Mouse (Mus musculus): ENCODE data around the gene Ttll12. TPM values are rescaled to one million over a fixed set of nuclear protein-coding genes. Genes with fewer than 3 reads are reported as not detected.

The Ttll12 gene
- total and polyA plus RNA-seq, 3 experiments, result 43.9 to 76.5 TPM; not detected in 1

DNA sequence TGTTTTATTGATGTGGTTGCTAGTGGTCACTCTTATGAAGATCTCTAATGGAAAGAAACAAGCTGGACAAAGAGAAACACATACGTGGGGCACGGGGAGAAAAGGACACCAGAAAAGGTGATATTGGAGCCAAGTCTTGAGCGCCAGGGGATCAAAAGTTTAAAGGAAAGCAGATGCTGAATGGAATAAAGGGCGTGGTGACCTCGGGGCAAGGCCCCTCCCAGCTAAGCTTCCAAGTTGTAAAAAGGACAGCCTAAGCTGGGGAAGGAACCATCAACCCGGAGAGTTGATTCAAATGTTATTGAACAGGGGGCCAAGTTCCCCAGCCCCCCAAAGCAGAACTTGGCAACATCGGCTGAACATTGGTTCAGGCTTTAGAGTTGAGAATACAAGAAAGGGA lies 36.1 kb upstream of the Ttll12 start:
- no peak for DNase-seq (ENCODE audit: low read depth, low spot score)
- Histone ChIP-seq H3K36me3 (ENCODE audit: control insufficient read depth in 1 of 2, insufficient read depth in 2 of 2, low read length in 2 of 2) (no peaks in the 10 kb centered on the region), H3K4me3 (ENCODE audit: control insufficient read depth in 1 of 2, insufficient read depth in 1 of 2, low read depth in 2 of 2, low read length in 2 of 2) (no peak overlapping the region), H3K27ac (ENCODE audit: control insufficient read depth, low read depth, low read length) (no peak overlapping the region), H3K27me3 (ENCODE audit: control insufficient read depth in 1 of 2, insufficient read depth in 2 of 2, low read length in 2 of 2) (no peaks in the 10 kb centered on the region; a peak in 1 of 4 replicates), H3K9me3 (replicated peaks; ENCODE audit: insufficient read depth, low read length) (no peaks in the 10 kb centered on the region), H3K79me2 (ENCODE audit: control insufficient read depth, insufficient read depth, low read length, poor library complexity) (no peaks in the 10 kb centered on the region), H3K4me1 (ENCODE audit: control insufficient read depth in 1 of 2, insufficient read depth in 2 of 2, low read length in 2 of 2) (no peaks in the 10 kb centered on the region), H3K9ac (ENCODE audit: control insufficient read depth, low read depth, low read length, poor library complexity, severe bottlenecking) (no peak overlapping the region)
- TF ChIP-seq ZMIZ1 (IDR thresholded peaks at IDR 0.05; ENCODE audit: low read depth, low read length) (no peak), POLR2AphosphoS5 (IDR thresholded peaks at IDR 0.05; ENCODE audit: borderline replicate concordance, low read depth, low read length) (no peak), ZC3H11A (IDR thresholded peaks at IDR 0.05; ENCODE audit: low read depth, low read length) (no peak), POLR2A (IDR thresholded peaks at IDR 0.05; ENCODE audit: control insufficient read depth in 1 of 2, insufficient read depth in 1 of 2, low read depth in 1 of 2, low read length in 2 of 2, poor library complexity in 1 of 2) (no peak), HCFC1 (IDR thresholded peaks at IDR 0.05; ENCODE audit: low read depth, low read length) (no peak)

DNA sequence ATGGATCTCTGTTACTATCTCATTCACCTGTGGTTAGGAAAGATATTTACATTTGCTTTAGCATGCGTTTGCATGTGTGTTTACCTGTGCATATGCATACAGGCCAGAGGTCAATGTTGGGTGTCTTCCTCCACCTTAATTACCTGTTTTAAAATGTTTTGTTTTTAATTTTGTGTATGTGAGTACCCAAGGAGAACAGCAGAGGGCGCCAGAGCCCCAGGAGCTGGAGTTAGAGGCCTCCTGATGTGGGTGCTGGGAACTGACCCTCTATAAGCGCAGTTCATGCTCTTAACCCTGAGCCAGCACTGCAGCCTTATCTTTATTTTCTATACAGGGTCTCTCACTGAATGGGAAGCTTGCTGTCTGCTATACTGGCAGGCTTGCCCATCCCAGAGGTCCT lies 34.8 kb upstream of the Ttll12 start:
- Histone ChIP-seq H3K9ac (ENCODE audit: control insufficient read depth, low read depth, low read length, poor library complexity, severe bottlenecking) (no peak overlapping the region), H3K36me3 (ENCODE audit: control insufficient read depth in 1 of 2, insufficient read depth in 2 of 2, low read length in 2 of 2) (no peaks in the 10 kb centered on the region), H3K27me3 (ENCODE audit: control insufficient read depth in 1 of 2, insufficient read depth in 2 of 2, low read length in 2 of 2) (no peaks in the 10 kb centered on the region; a peak in 1 of 4 replicates), H3K79me2 (ENCODE audit: control insufficient read depth, insufficient read depth, low read length, poor library complexity) (no peaks in the 10 kb centered on the region), H3K4me3 (ENCODE audit: control insufficient read depth in 1 of 2, insufficient read depth in 1 of 2, low read depth in 2 of 2, low read length in 2 of 2) (no peak overlapping the region), H3K27ac (ENCODE audit: control insufficient read depth, low read depth, low read length) (no peak overlapping the region), H3K9me3 (replicated peaks; ENCODE audit: insufficient read depth, low read length) (no peaks in the 10 kb centered on the region), H3K4me1 (ENCODE audit: control insufficient read depth in 1 of 2, insufficient read depth in 2 of 2, low read length in 2 of 2) (no peaks in the 10 kb centered on the region)
- DNase-seq (ENCODE audit: low read depth, low spot score), result no peak
- TF ChIP-seq CTCF (IDR thresholded peaks at IDR 0.05 in 2 of 3, conservative IDR thresholded peaks at IDR 0.05 in 1 of 3; ENCODE audit: control insufficient read depth in 1 of 3, insufficient read depth in 1 of 3, low read depth in 2 of 3, low read length in 3 of 3, poor library complexity in 1 of 3, severe bottlenecking in 1 of 3), result peak in 2 of 3 experiments; percentile 19 to 45; a peak in 3 of 6 replicates
- TF ChIP-seq ZNF384 (IDR thresholded peaks at IDR 0.05; ENCODE audit: low read depth, low read length), result no peak

GRCm38 (mm10) chr15:83626142-83626645 lies 31.2 kb upstream of the Ttll12 start:
- no peaks in the 10 kb centered on the region for H3K4me1 ChIP-seq (ENCODE audit: control insufficient read depth in 1 of 2, insufficient read depth in 2 of 2, low read length in 2 of 2)
- no peak for TF ChIP-seq EP300 (IDR thresholded peaks at IDR 0.05; ENCODE audit: low read depth in 1 of 2, low read length in 2 of 2)
- TF ChIP-seq MAFK (IDR thresholded peaks at IDR 0.05; ENCODE audit: borderline replicate concordance, low read depth, low read length), result no peak
- no peak for TF ChIP-seq ETS1 (IDR thresholded peaks at IDR 0.05; ENCODE audit: low read depth, low read length)
- TF ChIP-seq ELF1 (IDR thresholded peaks at IDR 0.05; ENCODE audit: low read depth, low read length), result no peak
- TF ChIP-seq TBP (IDR thresholded peaks at IDR 0.05; ENCODE audit: low read depth, low read length), result no peak
- no peak for TF ChIP-seq UBTF (IDR thresholded peaks at IDR 0.05; ENCODE audit: borderline replicate concordance, insufficient read depth, low read depth, low read length)
- H3K9me3 ChIP-seq (replicated peaks; ENCODE audit: insufficient read depth, low read length), result no peaks in the 10 kb centered on the region
- H3K27me3 ChIP-seq (ENCODE audit: control insufficient read depth in 1 of 2, insufficient read depth in 2 of 2, low read length in 2 of 2), result no peaks in the 10 kb centered on the region
- H3K9ac ChIP-seq (ENCODE audit: control insufficient read depth, low read depth, low read length, poor library complexity, severe bottlenecking), result no peak overlapping the region
- H3K27ac ChIP-seq (ENCODE audit: control insufficient read depth, low read depth, low read length), result no peak overlapping the region
- H3K36me3 ChIP-seq (ENCODE audit: control insufficient read depth in 1 of 2, insufficient read depth in 2 of 2, low read length in 2 of 2), result no peaks in the 10 kb centered on the region
- H3K79me2 ChIP-seq (ENCODE audit: control insufficient read depth, insufficient read depth, low read length, poor library complexity), result no peaks in the 10 kb centered on the region
- H3K4me3 ChIP-seq (ENCODE audit: control insufficient read depth in 1 of 2, insufficient read depth in 1 of 2, low read depth in 2 of 2, low read length in 2 of 2), result no peak overlapping the region
- no peak for DNase-seq (ENCODE audit: low read depth, low spot score)
